Mouse (Mus musculus) neural tube, embryonic 14.5 days (tissue): ENCODE data around the gene Nanos2. TPM values are rescaled to one million over a fixed set of nuclear protein-coding genes. Genes with fewer than 3 reads are reported as not detected.

Experiments used
- ATAC-seq: fragments of 200-750 bp; cut with Nextera tagmentation; 2 replicates; pipeline ENCODE4 v1.8.0; 2017; ENCODE audit warnings: low read depth, mild to moderate bottlenecking, moderate TSS enrichment, moderate library complexity
- H3K27ac ChIP-seq: fragments of 300-500 bp; sonication (generic); 2 replicates; pipeline ENCODE4 v1.5.1; 2014; ENCODE audit warnings: low read depth, mild to moderate bottlenecking, control low read depth, low read length, moderate library complexity, mixed read lengths
- H3K27me3 ChIP-seq: fragments of 300-500 bp; sonication (generic); 2 replicates; pipeline ENCODE4 v1.6.1; 2014; ENCODE audit warnings: low read length; ENCODE audit not compliant: control insufficient read depth, insufficient read depth
- H3K36me3 ChIP-seq: fragments of 300-500 bp; sonication (generic); 2 replicates; pipeline ENCODE4 v1.6.1; 2014; ENCODE audit warnings: low read length, mixed read lengths; ENCODE audit not compliant: control insufficient read depth, insufficient read depth
- H3K4me1 ChIP-seq: fragments of 300-500 bp; sonication (generic); 2 replicates; pipeline ENCODE4 v1.6.1; 2014; ENCODE audit warnings: low read length; ENCODE audit not compliant: control insufficient read depth, insufficient read depth
- H3K4me2 ChIP-seq: fragments of 300-500 bp; sonication (generic); 2 replicates; pipeline ENCODE4 v1.6.1; 2014; ENCODE audit warnings: mild to moderate bottlenecking, low read depth, low read length, control low read depth
- H3K4me3 ChIP-seq: fragments of 300-500 bp; sonication (generic); 2 replicates; pipeline ENCODE4 v1.5.1; 2014; ENCODE audit warnings: low read depth, low read length, control low read depth, mixed read lengths
- H3K9ac ChIP-seq: fragments of 300-500 bp; sonication (generic); replicated peaks from 2 replicates; pipeline ENCODE4 v1.6.1; 2014; ENCODE audit warnings: low read depth, mild to moderate bottlenecking, control low read depth, low read length, mixed read lengths
- H3K9me3 ChIP-seq: fragments of 300-500 bp; sonication (generic); 2 replicates; pipeline ENCODE4 v1.6.1; 2016; ENCODE audit warnings: low read length; ENCODE audit not compliant: control insufficient read depth
- WGBS: fragments of 180-500 bp; shearing (Covaris S2); extraction: QIAGEN DNeasy Blood & Tissue Kit; methylation state at CpG from one replicate; pipeline ENCODE4 v1.1.7; 2014; 5-methylcytosine and 5-hydroxymethylcytosine counted together
- polyA plus RNA-seq: library from polyadenylated mRNA; unstranded; fragments of >200 nt; fragmentation: Nextera tagmentation; extraction: Ambion mirVana; gene quantifications from 2 replicates; pipeline ENCODE4 v1.2.1, GENCODE M21; 2014

Nanos2 gene
- polyA plus RNA-seq, 1 experiment from 2014 or later: 1.1 TPM

- no peak overlapping the region for H3K4me2 ChIP-seq
- ATAC-seq: no peak
- H3K9ac ChIP-seq: no peak overlapping the region
- H3K36me3 ChIP-seq: no peaks in the 10 kb centered on the region
- no peak overlapping the region for H3K4me3 ChIP-seq
- H3K4me1 ChIP-seq: peaks cover 4% of the 10 kb centered on the region; the same call in 1 of the 2 replicates
- no peaks in the 10 kb centered on the region for H3K27me3 ChIP-seq
- no peaks in the 10 kb centered on the region for H3K9me3 ChIP-seq
- H3K27ac ChIP-seq: no peak overlapping the region
- WGBS: 82% methylated on average over 2 of the region's 2 CpGs
Measured at GRCm38 (mm10) chr7:18986503-18986902, 697 bp upstream of the Nanos2 start.

- Histone ChIP-seq H3K27me3 (no peaks in the 10 kb centered on the region), H3K4me2 (no peak overlapping the region), H3K9ac (no peak overlapping the region), H3K36me3 (no peaks in the 10 kb centered on the region), H3K27ac (no peak overlapping the region), H3K4me1 (peaks cover 11% of the 10 kb centered on the region), H3K4me3 (no peak overlapping the region), H3K9me3 (no peaks in the 10 kb centered on the region)
- ATAC-seq: no peak
- 82% methylated on average over 13 of the region's 13 CpGs for WGBS
Measured at GRCm38 (mm10) chr7:18987747-18988146, 547 bp downstream of the Nanos2 start.

GRCm38 (mm10) chr7:18988780-18989179 lies 1.6 kb downstream of the Nanos2 start:
- WGBS: 75% methylated on average over 6 of the region's 6 CpGs
- Histone ChIP-seq H3K27ac (no peak overlapping the region), H3K27me3 (no peaks in the 10 kb centered on the region), H3K9ac (no peak overlapping the region), H3K4me3 (no peak overlapping the region), H3K4me1 (peaks cover 15% of the 10 kb centered on the region), H3K9me3 (no peaks in the 10 kb centered on the region), H3K4me2 (no peak overlapping the region), H3K36me3 (no peaks in the 10 kb centered on the region)
- ATAC-seq: no peak

- peak overlapping the region; percentile 57 for H3K4me2 ChIP-seq
- H3K9ac ChIP-seq: peak overlapping the region; percentile 29
- no peaks in the 10 kb centered on the region for H3K9me3 ChIP-seq
- H3K4me3 ChIP-seq: peak overlapping the region; percentile 57
- ATAC-seq: peak; percentile 16; the same call in 1 of the 2 replicates
- no peaks in the 10 kb centered on the region for H3K27me3 ChIP-seq
- H3K36me3 ChIP-seq: no peaks in the 10 kb centered on the region
- WGBS: 8% methylated on average over 5 of the region's 5 CpGs
- H3K27ac ChIP-seq: peak overlapping the region; percentile 84
- peaks cover 15% of the 10 kb centered on the region for H3K4me1 ChIP-seq
Measured at GRCm38 (mm10) chr7:18989995-18990394, 2.8 kb downstream of the Nanos2 start.

- Histone ChIP-seq H3K4me2 (peak within 1 kb of the TSS; percentile 57), H3K4me1 (peaks cover 15% of the 10 kb centered on the region), H3K4me3 (peak within 1 kb of the TSS; percentile 57), H3K9ac (peak within 1 kb of the TSS; percentile 56), H3K27me3 (no peaks in the 10 kb centered on the region), H3K27ac (peak within 1 kb of the TSS; percentile 84), H3K36me3 (no peaks in the 10 kb centered on the region), H3K9me3 (no peaks in the 10 kb centered on the region)
- peak; percentile 93 for ATAC-seq
- under 1% methylated on average over 36 of the region's 37 CpGs for WGBS
Measured at GRCm38 (mm10) chr7:18990601-18991295, 3.5 kb downstream of the Nanos2 start, which contains the start of gene Mypop. Gene Mypop (plus strand): TSS chr7:18991245.

- Histone ChIP-seq H3K9ac (peak overlapping the region; percentile 56), H3K27ac (peak overlapping the region; percentile 84), H3K9me3 (no peaks in the 10 kb centered on the region), H3K27me3 (no peaks in the 10 kb centered on the region), H3K4me3 (peak overlapping the region; percentile 57), H3K4me1 (peaks cover 15% of the 10 kb centered on the region), H3K4me2 (peak overlapping the region; percentile 57), H3K36me3 (no peaks in the 10 kb centered on the region)
- ATAC-seq: no peak; the same call in none of the 2 replicates
- under 1% methylated on average over 44 of the region's 59 CpGs for WGBS
Measured at GRCm38 (mm10) chr7:18991660-18992293, 4.6 kb downstream of the Nanos2 start.

GRCm38 (mm10) chr7:18992294-18992675 lies 5.1 kb downstream of the Nanos2 start:
- WGBS: 3% methylated on average over 31 of the region's 31 CpGs
- peak overlapping the region; percentile 57 for H3K4me2 ChIP-seq
- peak overlapping the region; percentile 56 for H3K9ac ChIP-seq
- no peaks in the 10 kb centered on the region for H3K9me3 ChIP-seq
- peak overlapping the region; percentile 4; the same call in 1 of the 2 replicates for H3K27ac ChIP-seq
- H3K4me3 ChIP-seq: peak overlapping the region; percentile 57
- no peaks in the 10 kb centered on the region for H3K27me3 ChIP-seq
- peaks cover 15% of the 10 kb centered on the region for H3K4me1 ChIP-seq
- no peaks in the 10 kb centered on the region for H3K36me3 ChIP-seq
- no peak for ATAC-seq

GRCm38 (mm10) chr7:18993036-18993435 lies 5.8 kb downstream of the Nanos2 start:
- H3K27ac ChIP-seq: no peak overlapping the region
- H3K4me2 ChIP-seq: peak overlapping the region; percentile 57
- 84% methylated on average over 5 of the region's 5 CpGs for WGBS
- H3K4me3 ChIP-seq: peak overlapping the region; percentile 57
- no peaks in the 10 kb centered on the region for H3K27me3 ChIP-seq
- no peaks in the 10 kb centered on the region for H3K36me3 ChIP-seq
- no peak for ATAC-seq
- no peaks in the 10 kb centered on the region for H3K9me3 ChIP-seq
- H3K9ac ChIP-seq: no peak overlapping the region
- H3K4me1 ChIP-seq: peaks cover 15% of the 10 kb centered on the region

- Histone ChIP-seq H3K4me2 (no peak overlapping the region), H3K9ac (no peak overlapping the region), H3K4me1 (peaks cover 6% of the 10 kb centered on the region; the same call in 1 of the 2 replicates), H3K4me3 (no peak overlapping the region), H3K36me3 (no peaks in the 10 kb centered on the region), H3K27me3 (no peaks in the 10 kb centered on the region), H3K27ac (no peak overlapping the region), H3K9me3 (no peaks in the 10 kb centered on the region)
- ATAC-seq: no peak
- WGBS: 35% methylated on average over 9 of the region's 9 CpGs
Measured at GRCm38 (mm10) chr7:18998835-18999234, 11.6 kb downstream of the Nanos2 start.
